Mouse (Mus musculus): ENCODE data around the gene Rab11fip4.

The Rab11fip4 gene

DNA sequence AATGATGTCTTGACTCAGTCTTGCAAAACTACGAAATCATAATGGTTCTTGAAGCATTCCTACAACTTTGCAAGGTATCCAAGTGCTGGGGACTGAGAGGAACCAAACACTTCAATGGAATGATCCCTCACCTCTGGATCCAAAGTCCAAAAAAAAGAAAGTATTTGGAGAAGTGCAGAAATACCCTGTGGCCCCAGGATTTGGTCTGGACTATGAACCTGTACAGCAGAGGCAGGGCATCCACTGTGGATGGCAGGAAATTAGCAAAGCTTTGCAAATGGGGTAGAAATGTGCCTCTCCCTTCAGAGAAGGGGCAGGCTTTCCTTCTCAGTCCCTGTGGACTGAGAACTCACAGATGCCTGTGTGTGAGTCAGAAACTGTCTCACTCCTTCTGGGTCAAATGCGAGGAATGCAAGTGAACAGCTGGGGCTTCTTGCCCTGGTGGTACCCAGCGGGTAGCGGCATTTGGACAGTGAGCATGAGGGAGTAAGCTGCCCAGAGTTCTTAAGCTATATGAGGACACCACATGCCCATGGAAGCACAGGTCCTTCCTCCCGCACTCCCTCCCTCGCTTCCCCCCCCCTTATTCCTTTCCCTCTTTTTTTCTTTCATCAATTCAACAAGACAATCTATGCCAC lies 147.0 kb downstream of the Rab11fip4 start:
- DNase-seq (ENCODE audit: low read depth, low spot score): no peak

DNA sequence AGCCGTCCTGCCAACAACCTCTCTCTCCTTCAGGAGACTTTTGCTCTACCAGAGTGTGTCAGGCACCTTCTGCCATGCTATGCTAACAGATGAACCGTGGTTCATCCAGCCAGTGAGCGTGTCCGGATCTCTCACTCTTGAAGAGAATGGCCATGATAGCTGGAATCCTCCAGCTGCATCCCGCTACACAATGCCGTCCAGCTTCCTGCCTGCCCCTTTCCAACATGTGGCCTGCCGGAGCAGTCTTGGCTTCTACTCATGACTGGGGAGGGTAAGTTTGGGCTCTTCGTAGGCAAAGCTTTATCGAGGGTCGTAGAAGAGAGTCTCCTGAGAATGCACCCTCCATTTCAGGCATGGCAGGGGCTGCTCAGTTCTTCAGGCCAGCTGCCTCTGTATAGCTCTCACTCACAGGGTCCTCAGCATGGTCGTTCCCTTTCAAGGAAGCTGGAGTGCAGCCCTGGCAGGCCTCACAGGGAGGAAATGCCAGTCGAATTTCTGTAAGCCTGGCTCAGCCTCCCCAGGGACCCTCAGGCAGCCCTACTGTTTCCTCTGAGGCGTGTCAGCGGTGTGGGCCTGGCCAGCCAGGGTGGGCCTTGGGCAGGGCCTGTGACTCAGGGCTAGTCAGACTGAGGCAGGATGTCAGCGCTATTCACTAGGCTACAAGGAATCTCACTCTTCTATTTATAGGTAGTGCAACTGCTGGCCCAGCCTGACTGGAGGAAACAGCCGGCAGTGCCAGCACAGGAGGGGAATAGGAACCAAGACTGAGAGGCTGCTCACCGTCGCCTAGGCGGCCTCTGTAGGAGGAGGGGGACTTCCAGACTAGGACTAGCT lies 147.9 kb downstream of the Rab11fip4 start:
- DNase-seq (ENCODE audit: low read depth, low spot score): no peak

DNA sequence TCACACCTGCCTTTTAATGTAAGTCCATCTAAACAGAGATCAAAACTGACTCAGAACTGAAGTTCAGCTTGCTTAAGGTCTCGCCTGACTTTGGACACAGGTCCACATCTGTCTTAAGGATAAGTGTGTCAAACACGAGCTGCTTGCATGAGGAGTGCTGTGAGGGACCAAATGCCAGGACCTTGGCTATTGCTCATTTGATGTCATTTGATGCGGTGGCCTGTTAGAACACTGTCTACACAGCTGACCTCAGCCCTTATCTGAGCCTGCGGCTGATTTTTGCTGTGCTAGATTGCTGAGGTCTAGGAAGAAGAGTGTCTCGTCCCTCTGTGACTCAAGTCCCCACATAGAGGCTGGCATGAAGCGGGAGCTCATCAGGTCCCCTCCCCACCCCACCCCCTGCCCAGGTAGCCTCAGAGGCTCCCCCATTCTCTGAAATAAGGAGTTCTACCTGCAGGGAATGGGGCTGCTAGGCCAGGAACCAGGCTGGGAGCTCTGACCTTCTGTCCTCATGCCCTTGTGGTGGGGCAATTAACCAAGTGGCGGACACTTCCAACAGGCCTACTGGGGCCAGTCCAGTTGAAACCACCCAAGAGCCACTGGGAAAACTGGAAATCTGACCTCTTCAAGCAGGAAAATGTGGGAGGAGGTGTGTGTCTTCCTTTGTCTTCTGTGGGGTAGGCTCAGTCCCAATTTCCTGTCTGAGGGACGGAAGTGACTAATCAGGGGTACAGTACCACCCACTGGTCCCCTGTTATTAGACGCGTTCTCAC lies 149.9 kb downstream of the Rab11fip4 start:
- DNase-seq (ENCODE audit: low read depth, low spot score): no peak

DNA sequence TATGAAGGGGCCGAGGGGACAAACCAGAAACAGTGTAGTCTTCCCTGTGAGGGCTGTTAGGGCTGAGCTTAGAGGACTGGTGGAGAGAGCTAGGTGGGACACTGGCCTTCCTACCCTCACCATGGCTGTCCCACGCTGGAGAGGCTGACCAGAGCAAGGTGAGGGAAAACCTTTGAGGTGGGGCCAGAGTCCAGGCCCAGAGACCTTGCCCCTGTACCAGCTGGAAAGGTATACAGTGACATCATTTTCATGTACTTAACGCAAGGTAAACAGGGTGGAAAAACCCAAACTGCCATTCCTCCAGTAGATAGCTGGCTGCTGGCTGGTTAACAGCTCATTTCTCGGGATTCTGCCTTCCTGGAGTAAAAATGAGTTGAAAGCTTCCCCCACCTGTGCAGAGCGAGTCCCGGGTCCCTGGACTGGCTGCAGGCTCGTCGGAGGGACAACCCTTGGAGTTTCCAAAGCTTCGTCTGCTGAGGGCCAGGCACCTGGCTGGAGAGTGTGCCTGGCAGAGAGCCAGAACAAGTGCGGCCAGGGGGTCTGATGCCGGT lies 155.6 kb downstream of the Rab11fip4 start:
- DNase-seq (ENCODE audit: low read depth, low spot score): no peak

Measured in retina, postnatal 7 days (tissue).